Mouse (Mus musculus): ENCODE measurements around the gene Pianp. TPM values are rescaled to one million over a fixed set of nuclear protein-coding genes. Genes with fewer than 3 reads are reported as not detected.
"Not testable (repeated sequence)": the region's sequence is repeated elsewhere in the genome, so short reads cannot be mapped to it uniquely, and the experiment has no call there.

Gene Pianp
- polyA plus RNA-seq, 1 experiment from 2014 or later: 0.40 TPM

GRCm38 (mm10) chr6:125030532-125030931 is 34.0 kb downstream of the Pianp start:
- not testable (repeated sequence) for H3K4me2 ChIP-seq; H3K4me1 ChIP-seq (replicated peaks; ENCODE audit: control insufficient read depth, insufficient read depth, low read length); H3K9ac ChIP-seq (ENCODE audit: low read depth, low read length); H3K27ac ChIP-seq (ENCODE audit: low read depth, low read length); H3K27me3 ChIP-seq (replicated peaks; ENCODE audit: control insufficient read depth, insufficient read depth, low read length); H3K9me3 ChIP-seq (ENCODE audit: control insufficient read depth, low read length); H3K4me3 ChIP-seq (ENCODE audit: low read depth, low read length)
- DNase-seq (ENCODE audit: low spot score) (peak; percentile 56), ATAC-seq (replicated peaks; ENCODE audit: low FRiP score) (peak; percentile 44; the same call in 1 of the 2 replicates)
- 37% methylated on average over 7 of the region's 9 CpGs for WGBS
- peaks cover 35% of the 10 kb centered on the region for H3K36me3 ChIP-seq (ENCODE audit: control insufficient read depth, insufficient read depth, low read length)

- Histone ChIP-seq H3K9me3 (ENCODE audit: control insufficient read depth, low read length) (no peaks in the 10 kb centered on the region), H3K4me1 (replicated peaks; ENCODE audit: control insufficient read depth, insufficient read depth, low read length) (no peaks in the 10 kb centered on the region), H3K36me3 (ENCODE audit: control insufficient read depth, insufficient read depth, low read length) (peaks cover 36% of the 10 kb centered on the region), H3K27me3 (replicated peaks; ENCODE audit: control insufficient read depth, insufficient read depth, low read length) (no peaks in the 10 kb centered on the region), H3K27ac (ENCODE audit: low read depth, low read length) (no peak overlapping the region), H3K9ac (ENCODE audit: low read depth, low read length) (no peak overlapping the region), H3K4me3 (ENCODE audit: low read depth, low read length) (no peak overlapping the region), H3K4me2 (no peak overlapping the region)
- 90% methylated on average over 16 of the region's 16 CpGs for WGBS
- DNase-seq (ENCODE audit: low spot score) (no peak), ATAC-seq (replicated peaks; ENCODE audit: low FRiP score) (no peak; the same call in 1 of the 2 replicates)
Measured at GRCm38 (mm10) chr6:125031604-125032003, 35.1 kb downstream of the Pianp start.

GRCm38 (mm10) chr6:125038666-125039065 is 42.2 kb downstream of the Pianp start:
- DNase-seq (ENCODE audit: low spot score) (no peak), ATAC-seq (replicated peaks; ENCODE audit: low FRiP score) (no peak)
- Histone ChIP-seq H3K4me2 (peak overlapping the region; percentile 77), H3K27ac (ENCODE audit: low read depth, low read length) (peak overlapping the region; percentile 85), H3K4me1 (replicated peaks; ENCODE audit: control insufficient read depth, insufficient read depth, low read length) (peaks cover 11% of the 10 kb centered on the region), H3K27me3 (replicated peaks; ENCODE audit: control insufficient read depth, insufficient read depth, low read length) (no peaks in the 10 kb centered on the region), H3K9me3 (ENCODE audit: control insufficient read depth, low read length) (no peaks in the 10 kb centered on the region), H3K9ac (ENCODE audit: low read depth, low read length) (peak overlapping the region; percentile 73; the same call in 1 of the 2 replicates), H3K4me3 (ENCODE audit: low read depth, low read length) (peak overlapping the region; percentile 56), H3K36me3 (ENCODE audit: control insufficient read depth, insufficient read depth, low read length) (peaks cover 8% of the 10 kb centered on the region)
- WGBS: 86% methylated on average over 4 of the region's 4 CpGs

- H3K36me3 ChIP-seq (ENCODE audit: control insufficient read depth, insufficient read depth, low read length): peaks cover 8% of the 10 kb centered on the region
- DNase-seq (ENCODE audit: low spot score): peak; percentile 51
- 8% methylated on average over 8 of the region's 8 CpGs for WGBS
Measured at GRCm38 (mm10) chr6:125039131-125039530, 42.6 kb downstream of the Pianp start.

GRCm38 (mm10) chr6:125039533-125040153 is 43.1 kb downstream of the Pianp start, which contains the start of gene Ing4:
Gene Ing4 (plus strand): TSS chr6:125039760.
- DNase-seq (ENCODE audit: low spot score) (peak; percentile 81), ATAC-seq (replicated peaks; ENCODE audit: low FRiP score) (peak; percentile 95)
- H3K9ac ChIP-seq (ENCODE audit: low read depth, low read length): peak within 1 kb of the TSS; percentile 73
- peak within 1 kb of the TSS; percentile 85 for H3K27ac ChIP-seq (ENCODE audit: low read depth, low read length)
- no peaks in the 10 kb centered on the region for H3K27me3 ChIP-seq (replicated peaks; ENCODE audit: control insufficient read depth, insufficient read depth, low read length)
- H3K4me3 ChIP-seq (ENCODE audit: low read depth, low read length): peak within 1 kb of the TSS; percentile 56
- peaks cover 10% of the 10 kb centered on the region for H3K36me3 ChIP-seq (ENCODE audit: control insufficient read depth, insufficient read depth, low read length)
- H3K4me1 ChIP-seq (replicated peaks; ENCODE audit: control insufficient read depth, insufficient read depth, low read length): peaks cover 11% of the 10 kb centered on the region
- no peaks in the 10 kb centered on the region for H3K9me3 ChIP-seq (ENCODE audit: control insufficient read depth, low read length)
- H3K4me2 ChIP-seq: peak within 1 kb of the TSS; percentile 92
- under 1% methylated on average over 26 of the region's 26 CpGs for WGBS

More at GRCm38 (mm10) chr6:125039131-125039530, 42.6 kb downstream of the Pianp start:
- no peaks in the 10 kb centered on the region for H3K9me3 ChIP-seq (ENCODE audit: control insufficient read depth, low read length)
- peaks cover 11% of the 10 kb centered on the region for H3K4me1 ChIP-seq (replicated peaks; ENCODE audit: control insufficient read depth, insufficient read depth, low read length)
- peak overlapping the region; percentile 85 for H3K27ac ChIP-seq (ENCODE audit: low read depth, low read length)
- no peak; the same call in 1 of the 2 replicates for ATAC-seq (replicated peaks; ENCODE audit: low FRiP score)
- H3K4me3 ChIP-seq (ENCODE audit: low read depth, low read length): peak overlapping the region; percentile 56
- H3K4me2 ChIP-seq: peak overlapping the region; percentile 77
- H3K9ac ChIP-seq (ENCODE audit: low read depth, low read length): peak overlapping the region; percentile 73
- H3K27me3 ChIP-seq (replicated peaks; ENCODE audit: control insufficient read depth, insufficient read depth, low read length): no peaks in the 10 kb centered on the region

- Histone ChIP-seq H3K4me1 (replicated peaks; ENCODE audit: control insufficient read depth, insufficient read depth, low read length) (peaks cover 11% of the 10 kb centered on the region), H3K4me2 (peak overlapping the region; percentile 92), H3K9ac (ENCODE audit: low read depth, low read length) (peak overlapping the region; percentile 42), H3K36me3 (ENCODE audit: control insufficient read depth, insufficient read depth, low read length) (peaks cover 10% of the 10 kb centered on the region), H3K4me3 (ENCODE audit: low read depth, low read length) (peak overlapping the region; percentile 56), H3K27ac (ENCODE audit: low read depth, low read length) (0 out of 2 replicates have a peak overlapping the region, but pooled peaks have one; percentile 2), H3K9me3 (ENCODE audit: control insufficient read depth, low read length) (no peaks in the 10 kb centered on the region), H3K27me3 (replicated peaks; ENCODE audit: control insufficient read depth, insufficient read depth, low read length) (no peaks in the 10 kb centered on the region)
- ATAC-seq (replicated peaks; ENCODE audit: low FRiP score) (no peak), DNase-seq (ENCODE audit: low spot score) (no peak)
- WGBS: 13% methylated on average over 7 of the region's 7 CpGs
Measured at GRCm38 (mm10) chr6:125040221-125040620, 43.7 kb downstream of the Pianp start.

- Histone ChIP-seq H3K4me3 (ENCODE audit: low read depth, low read length) (no peak overlapping the region; the same call in 1 of the 2 replicates), H3K4me2 (peak overlapping the region; percentile 92), H3K27ac (ENCODE audit: low read depth, low read length) (0 out of 2 replicates have a peak overlapping the region, but pooled peaks have one; percentile 19), H3K27me3 (replicated peaks; ENCODE audit: control insufficient read depth, insufficient read depth, low read length) (no peaks in the 10 kb centered on the region), H3K9ac (ENCODE audit: low read depth, low read length) (no peak overlapping the region), H3K4me1 (replicated peaks; ENCODE audit: control insufficient read depth, insufficient read depth, low read length) (peaks cover 11% of the 10 kb centered on the region), H3K36me3 (ENCODE audit: control insufficient read depth, insufficient read depth, low read length) (peaks cover 5% of the 10 kb centered on the region; the same call in 1 of the 2 replicates), H3K9me3 (ENCODE audit: control insufficient read depth, low read length) (no peaks in the 10 kb centered on the region)
- 61% methylated on average over 7 of the region's 7 CpGs for WGBS
- ATAC-seq (replicated peaks; ENCODE audit: low FRiP score) (no peak), DNase-seq (ENCODE audit: low spot score) (no peak)
Measured at GRCm38 (mm10) chr6:125041047-125041446, 44.6 kb downstream of the Pianp start.

GRCm38 (mm10) chr6:125042081-125042480 is 45.6 kb downstream of the Pianp start:
- Histone ChIP-seq H3K4me1 (replicated peaks; ENCODE audit: control insufficient read depth, insufficient read depth, low read length) (peaks cover 11% of the 10 kb centered on the region), H3K36me3 (ENCODE audit: control insufficient read depth, insufficient read depth, low read length) (peaks cover 8% of the 10 kb centered on the region; the same call in 1 of the 2 replicates), H3K27ac (ENCODE audit: low read depth, low read length) (no peak overlapping the region), H3K27me3 (replicated peaks; ENCODE audit: control insufficient read depth, insufficient read depth, low read length) (no peaks in the 10 kb centered on the region), H3K9ac (ENCODE audit: low read depth, low read length) (no peak overlapping the region), H3K4me2 (no peak overlapping the region), H3K4me3 (ENCODE audit: low read depth, low read length) (no peak overlapping the region), H3K9me3 (ENCODE audit: control insufficient read depth, low read length) (no peaks in the 10 kb centered on the region)
- DNase-seq (ENCODE audit: low spot score) (no peak), ATAC-seq (replicated peaks; ENCODE audit: low FRiP score) (no peak)
- WGBS: 80% methylated on average over 7 of the region's 7 CpGs

- Histone ChIP-seq H3K4me2 (no peak overlapping the region), H3K9me3 (ENCODE audit: control insufficient read depth, low read length) (no peaks in the 10 kb centered on the region), H3K9ac (ENCODE audit: low read depth, low read length) (no peak overlapping the region), H3K4me1 (replicated peaks; ENCODE audit: control insufficient read depth, insufficient read depth, low read length) (peaks cover 9% of the 10 kb centered on the region; the same call in 1 of the 2 replicates), H3K27ac (ENCODE audit: low read depth, low read length) (no peak overlapping the region), H3K36me3 (ENCODE audit: control insufficient read depth, insufficient read depth, low read length) (peaks cover 26% of the 10 kb centered on the region), H3K4me3 (ENCODE audit: low read depth, low read length) (no peak overlapping the region), H3K27me3 (replicated peaks; ENCODE audit: control insufficient read depth, insufficient read depth, low read length) (no peaks in the 10 kb centered on the region)
- peak; percentile 72 for DNase-seq (ENCODE audit: low spot score)
- peak; percentile 33 for ATAC-seq (replicated peaks; ENCODE audit: low FRiP score)
- WGBS: 38% methylated on average over 5 of the region's 5 CpGs
Measured at GRCm38 (mm10) chr6:125046691-125047090, 50.2 kb downstream of the Pianp start.

All from liver, embryonic 11.5 days (tissue).